Mouse (Mus musculus): ENCODE results near the gene Csnk1e.

Csnk1e gene

DNA sequence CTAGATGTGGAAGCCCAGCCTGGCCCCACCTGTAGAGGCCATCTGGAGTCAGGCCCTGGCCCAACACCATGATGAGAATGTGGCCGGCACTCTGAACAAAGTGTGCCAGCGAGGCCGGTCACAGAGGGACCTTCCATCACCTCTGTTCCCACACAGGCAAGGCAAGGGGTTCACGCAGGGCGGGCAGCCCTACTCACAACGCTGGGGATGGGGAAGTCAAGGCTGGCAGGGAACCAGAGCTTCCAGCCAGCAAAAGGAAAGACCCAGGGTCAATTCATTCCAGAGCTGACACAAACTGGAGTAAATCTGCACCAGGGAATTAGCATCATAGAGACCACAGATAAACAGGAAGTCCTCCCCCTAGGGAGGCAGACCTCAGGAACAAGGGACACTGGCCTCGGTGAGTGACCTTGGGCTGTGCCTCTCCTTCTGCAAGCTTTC lies 18.9 kb downstream of the Csnk1e start:
- no peak for TF ChIP-seq GATA4 (IDR thresholded peaks at IDR 0.05; ENCODE audit: insufficient replicate concordance, low read length)

DNA sequence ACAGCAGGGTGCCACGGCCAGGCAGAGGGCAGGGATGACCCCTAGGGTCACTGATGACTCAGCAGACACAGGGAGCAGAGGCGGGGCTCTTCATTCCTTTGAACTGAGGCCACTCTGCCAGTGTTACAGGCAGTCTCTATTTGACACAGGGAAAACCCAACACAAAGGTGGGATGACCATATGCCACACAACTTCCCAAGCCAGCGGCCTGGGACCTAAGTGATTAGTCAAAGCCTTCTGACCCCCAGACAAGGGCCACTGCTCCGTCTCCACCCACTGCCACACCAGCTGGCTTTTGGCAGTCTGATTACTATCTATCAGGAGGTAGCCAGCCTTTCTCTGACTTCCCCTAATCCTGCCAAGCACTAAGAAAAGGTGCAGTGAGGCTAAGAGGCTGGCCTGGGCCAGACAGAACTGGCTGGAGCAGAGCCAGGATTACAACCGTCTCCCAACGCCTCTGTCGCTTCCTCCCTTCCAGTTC lies 20.1 kb downstream of the Csnk1e start:
- TF ChIP-seq GATA4 (IDR thresholded peaks at IDR 0.05; ENCODE audit: insufficient replicate concordance, low read length) = no peak

DNA sequence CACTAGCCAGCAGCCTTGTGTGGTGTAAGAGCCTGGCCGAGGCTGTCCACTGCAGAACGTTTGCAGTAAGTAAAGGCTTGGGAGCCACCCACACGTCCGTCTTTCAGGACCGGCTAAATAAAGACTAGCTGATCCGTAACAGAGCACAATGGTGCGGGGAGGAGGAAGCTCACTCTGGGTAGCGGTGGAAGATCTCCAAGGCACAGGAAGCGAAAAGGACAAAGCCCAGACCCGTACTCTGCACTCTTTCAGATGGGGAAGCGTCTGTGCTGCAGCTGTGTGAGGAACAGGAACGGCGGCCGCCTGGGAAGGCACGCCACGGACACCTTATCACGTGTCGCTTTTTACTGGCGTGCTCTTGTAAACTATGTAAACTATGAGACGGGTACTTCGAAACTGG lies 22.5 kb downstream of the Csnk1e start:
- no peak for TF ChIP-seq GATA4 (IDR thresholded peaks at IDR 0.05; ENCODE audit: insufficient replicate concordance, low read length)

DNA sequence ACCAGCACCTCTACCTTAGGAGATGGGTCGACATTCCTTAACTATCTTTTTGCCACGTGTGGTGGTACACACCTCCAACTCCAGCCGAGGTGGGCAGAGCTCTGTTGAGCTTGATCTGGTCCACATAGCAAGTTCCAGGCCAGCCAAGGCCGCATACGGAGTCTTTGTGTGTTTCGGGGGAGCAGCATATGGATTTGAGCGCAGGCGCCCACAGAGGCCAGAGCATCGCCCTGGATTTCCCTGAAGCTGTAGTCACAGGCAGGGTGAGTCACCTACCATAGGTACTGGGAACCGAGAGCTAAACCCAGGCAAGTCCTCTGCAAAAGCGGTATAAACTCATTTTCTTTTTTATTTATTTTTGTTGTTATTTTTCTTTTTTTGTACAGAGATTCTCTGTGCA lies 23.0 kb downstream of the Csnk1e start:
- no peak for TF ChIP-seq GATA4 (IDR thresholded peaks at IDR 0.05; ENCODE audit: insufficient replicate concordance, low read length)

DNA sequence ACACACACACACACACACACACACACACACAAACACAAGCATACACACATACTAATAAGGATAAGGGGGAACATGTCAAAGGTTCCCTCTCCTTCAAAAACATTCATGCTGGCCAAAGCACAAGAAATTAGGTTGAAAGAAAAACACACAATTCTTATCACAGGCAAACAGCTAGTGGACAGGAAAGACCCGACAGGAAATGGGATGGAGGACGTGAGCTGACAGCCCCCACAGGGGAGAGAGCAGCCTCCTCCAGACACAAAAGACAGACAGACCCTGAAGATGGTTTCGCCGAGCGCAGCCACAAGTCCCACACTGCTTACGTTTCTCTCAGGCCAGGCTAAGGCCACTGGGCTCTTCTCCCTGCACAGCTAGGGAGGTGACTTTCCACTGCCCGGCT lies 23.4 kb downstream of the Csnk1e start:
- TF ChIP-seq GATA4 (IDR thresholded peaks at IDR 0.05; ENCODE audit: insufficient replicate concordance, low read length) = peak; percentile 24; the same call in 1 of the 2 replicates

DNA sequence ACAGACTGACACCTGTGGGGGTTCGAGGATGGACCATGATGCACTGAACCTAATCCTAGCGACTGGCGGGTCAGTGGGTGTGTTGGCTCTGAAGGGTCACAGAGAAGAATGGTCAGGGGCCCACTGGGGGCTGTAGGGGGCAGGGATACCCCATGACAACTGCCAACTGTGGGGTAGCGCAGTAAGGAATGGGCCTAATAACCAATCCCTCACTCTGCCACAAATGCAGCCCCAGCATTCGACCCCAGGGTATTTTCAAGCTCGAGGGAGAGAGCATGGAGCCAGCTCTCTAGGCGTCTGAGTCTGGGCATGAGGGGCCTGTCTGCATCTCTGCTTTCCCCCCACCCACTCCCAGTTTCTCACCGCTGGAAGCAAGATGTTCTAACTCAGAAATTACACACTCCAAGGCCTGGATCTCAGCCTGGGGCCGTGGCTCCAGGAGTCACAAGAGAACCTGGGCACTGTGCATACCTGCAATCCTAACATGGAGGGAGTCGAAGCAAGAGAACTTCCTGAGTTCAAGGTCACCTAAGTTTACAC lies 24.8 kb downstream of the Csnk1e start:
- TF ChIP-seq GATA4 (IDR thresholded peaks at IDR 0.05; ENCODE audit: insufficient replicate concordance, low read length) = no peak

DNA sequence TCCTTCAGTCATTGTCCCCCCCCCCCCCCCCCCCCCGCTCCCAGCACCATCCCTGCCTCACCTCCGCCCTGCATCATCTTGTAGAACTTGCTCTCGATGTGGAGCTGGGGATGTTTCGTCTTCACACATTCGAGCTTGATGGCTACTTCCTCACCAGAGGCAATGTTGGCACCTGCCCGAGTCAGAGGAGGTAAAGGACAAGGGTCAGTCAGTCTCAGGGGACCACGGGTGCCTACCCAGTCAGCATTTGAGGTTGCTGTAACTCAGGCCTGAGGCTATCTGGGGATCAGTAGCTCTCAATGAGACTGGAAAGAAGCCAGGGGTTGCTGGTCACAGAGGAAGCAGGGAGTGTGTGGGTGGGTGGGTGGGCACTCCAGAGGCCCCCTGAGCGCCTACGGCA lies 25.4 kb downstream of the Csnk1e start:
- no peak for TF ChIP-seq GATA4 (IDR thresholded peaks at IDR 0.05; ENCODE audit: insufficient replicate concordance, low read length)

DNA sequence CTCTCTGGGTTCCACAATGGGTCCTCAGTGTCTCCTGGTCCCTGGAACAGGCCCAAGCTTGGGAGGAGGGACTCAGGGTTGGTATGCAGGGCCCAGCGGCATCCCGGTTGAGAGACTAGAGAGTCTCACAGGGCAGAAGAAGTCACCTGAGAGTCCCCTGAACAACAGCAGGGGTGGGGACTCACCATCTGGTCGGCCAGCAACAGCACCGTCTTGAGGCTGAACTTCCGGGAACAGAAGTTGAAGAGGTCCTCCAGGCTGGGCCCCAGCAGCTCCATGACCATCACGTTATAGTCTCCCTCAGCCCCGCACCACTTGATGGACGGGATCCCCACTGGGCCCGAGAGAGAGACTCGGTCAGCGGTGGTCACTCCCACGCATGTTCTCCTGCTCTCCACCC lies 25.8 kb downstream of the Csnk1e start:
- no peak for TF ChIP-seq GATA4 (IDR thresholded peaks at IDR 0.05; ENCODE audit: insufficient replicate concordance, low read length)

DNA sequence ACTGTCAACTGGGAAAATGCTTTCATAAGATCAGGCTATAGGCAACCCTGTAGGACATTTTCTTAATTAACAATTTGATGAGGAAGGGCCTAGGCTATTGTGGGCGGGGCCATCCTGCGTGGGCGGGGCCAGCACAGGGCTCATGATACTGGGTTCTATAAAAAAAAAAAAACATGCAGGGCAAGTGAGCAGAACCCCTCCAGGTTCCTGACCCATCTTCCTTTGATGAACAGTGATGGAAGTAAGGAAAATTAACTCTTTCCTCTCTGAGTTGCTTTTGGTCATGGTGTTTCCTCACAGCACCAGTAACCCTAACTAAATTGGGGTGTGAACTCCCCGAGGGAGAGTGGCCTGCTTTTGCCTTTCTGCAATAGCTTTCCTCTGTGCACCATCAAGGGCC lies 26.8 kb downstream of the Csnk1e start:
- TF ChIP-seq GATA4 (IDR thresholded peaks at IDR 0.05; ENCODE audit: insufficient replicate concordance, low read length) = no peak

DNA sequence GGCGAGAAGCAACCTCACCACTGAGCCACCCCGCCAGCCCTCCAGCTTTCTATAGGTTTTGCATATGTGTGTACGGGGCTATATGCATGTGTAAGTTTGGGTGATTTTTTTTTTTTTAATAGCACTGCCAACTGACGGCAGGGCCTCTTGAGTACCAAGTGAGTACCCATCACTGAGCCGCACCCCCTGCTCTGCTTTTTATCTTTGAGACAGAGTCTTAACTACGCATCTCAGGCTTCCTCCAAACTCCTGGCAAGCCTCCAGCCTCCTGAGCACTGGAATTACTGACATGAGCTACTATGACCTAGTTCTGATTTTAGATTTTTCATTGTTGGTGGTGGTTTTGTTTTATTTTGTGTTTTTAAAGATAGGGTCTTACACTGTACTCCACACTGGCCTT lies 27.9 kb downstream of the Csnk1e start:
- no peak for TF ChIP-seq GATA4 (IDR thresholded peaks at IDR 0.05; ENCODE audit: insufficient replicate concordance, low read length)

DNA sequence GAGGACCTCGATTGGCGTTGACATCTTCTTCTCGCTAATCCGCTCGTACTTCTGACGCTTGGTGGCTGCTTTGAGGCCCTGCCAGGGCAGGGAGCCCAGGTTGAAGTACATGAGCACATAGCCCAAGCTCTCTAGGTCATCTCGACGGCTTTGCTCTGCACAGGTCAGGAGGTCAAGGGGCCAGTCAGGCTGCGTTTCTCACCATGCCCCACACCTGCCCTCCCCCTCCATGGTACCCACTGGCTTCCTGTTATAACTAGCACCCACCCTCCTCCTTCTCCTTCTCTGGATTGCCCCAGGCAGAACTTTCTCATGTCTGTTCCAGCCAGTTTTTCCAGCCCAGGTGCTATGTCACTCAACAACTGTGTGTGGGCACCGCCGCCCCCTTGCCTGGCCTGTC lies 29.9 kb downstream of the Csnk1e start:
- TF ChIP-seq GATA4 (IDR thresholded peaks at IDR 0.05; ENCODE audit: insufficient replicate concordance, low read length) = no peak

DNA sequence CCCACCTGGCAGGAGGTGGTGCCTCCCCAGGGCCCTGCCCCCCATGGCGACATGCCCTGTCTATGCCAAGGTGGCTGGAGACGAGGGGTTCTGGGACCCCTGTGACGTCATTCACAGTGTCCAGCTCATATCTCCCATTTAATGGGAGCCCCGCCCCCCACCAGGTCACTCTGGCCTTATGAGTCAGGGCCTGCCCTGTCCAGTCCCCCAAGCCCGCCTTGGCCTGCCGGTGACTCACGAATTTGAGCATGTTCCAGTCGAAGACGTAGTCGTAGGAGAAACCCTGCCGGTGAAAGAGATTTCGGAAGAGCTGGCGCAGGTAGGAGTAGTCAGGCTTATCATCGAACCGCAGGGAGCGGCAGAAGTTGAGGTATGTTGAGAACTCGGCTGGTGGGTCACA lies 30.8 kb downstream of the Csnk1e start:
- TF ChIP-seq GATA4 (IDR thresholded peaks at IDR 0.05; ENCODE audit: insufficient replicate concordance, low read length) = no peak

DNA sequence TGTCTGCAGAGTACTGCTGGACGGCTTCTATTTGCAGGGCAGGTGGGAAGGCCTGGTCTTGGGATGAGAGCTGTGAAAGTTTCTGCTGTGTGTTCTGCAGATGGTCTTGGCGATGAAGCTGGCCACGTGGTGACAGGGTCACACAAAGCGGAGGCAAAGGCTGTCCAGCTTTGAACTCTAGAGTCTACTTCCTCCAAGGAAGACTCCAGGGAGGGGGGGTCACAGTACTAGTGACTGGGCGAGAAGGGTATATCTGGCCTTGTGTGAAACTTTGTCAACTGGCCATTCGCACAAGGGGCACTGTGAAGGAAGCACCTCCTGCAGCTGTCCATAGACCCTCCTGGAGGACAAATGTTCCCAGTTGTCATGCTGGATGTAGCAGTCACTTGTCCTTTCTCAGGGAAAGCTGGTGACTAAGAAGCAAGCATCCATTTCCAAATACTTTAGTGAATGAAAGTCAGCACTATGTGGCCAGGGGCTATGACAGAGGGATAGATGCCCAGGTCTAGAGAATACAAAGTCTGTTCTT lies 32.6 kb downstream of the Csnk1e start:
- no peak for TF ChIP-seq GATA4 (IDR thresholded peaks at IDR 0.05; ENCODE audit: insufficient replicate concordance, low read length)

DNA sequence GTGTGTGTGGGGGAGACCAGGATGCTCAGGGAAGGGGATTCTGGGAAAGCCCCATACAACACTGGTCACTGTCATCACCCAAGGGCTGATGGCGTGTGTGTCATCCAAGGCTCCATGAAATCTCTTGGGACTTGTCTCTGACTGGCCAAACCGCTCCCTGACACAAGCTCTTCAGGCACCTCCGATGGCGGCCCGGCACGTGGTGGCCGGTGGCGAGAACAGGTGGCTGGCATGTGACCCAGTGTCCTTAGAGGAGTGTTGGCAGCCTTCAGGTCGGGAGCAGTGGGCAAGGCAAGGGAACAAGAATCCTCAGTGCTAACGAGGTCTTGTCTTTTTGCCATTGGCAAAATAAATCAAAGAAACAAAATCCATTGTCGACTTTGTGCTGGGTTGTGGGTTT lies 36.7 kb downstream of the Csnk1e start:
- no peak for TF ChIP-seq GATA4 (IDR thresholded peaks at IDR 0.05; ENCODE audit: insufficient replicate concordance, low read length)

DNA sequence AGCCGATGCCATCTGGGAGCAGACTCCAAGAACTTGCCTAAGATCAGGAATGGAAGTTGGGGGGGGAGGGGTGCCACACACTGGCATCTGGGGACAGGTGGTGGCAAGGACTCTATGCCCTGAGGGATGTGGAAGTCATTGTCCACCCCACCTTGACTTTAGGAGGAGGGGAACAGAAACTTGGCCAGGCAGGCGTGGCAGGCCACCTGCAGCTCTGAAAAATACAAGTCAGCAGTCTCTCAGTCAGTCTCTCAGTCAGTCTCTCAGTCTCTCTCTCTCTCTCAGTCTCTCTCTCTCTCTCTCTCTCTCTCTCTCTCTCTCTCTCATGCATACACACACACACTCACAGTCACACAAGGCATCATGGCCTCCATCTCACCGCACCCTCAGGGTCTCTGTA lies 37.1 kb downstream of the Csnk1e start:
- TF ChIP-seq GATA4 (IDR thresholded peaks at IDR 0.05; ENCODE audit: insufficient replicate concordance, low read length) = no peak

DNA sequence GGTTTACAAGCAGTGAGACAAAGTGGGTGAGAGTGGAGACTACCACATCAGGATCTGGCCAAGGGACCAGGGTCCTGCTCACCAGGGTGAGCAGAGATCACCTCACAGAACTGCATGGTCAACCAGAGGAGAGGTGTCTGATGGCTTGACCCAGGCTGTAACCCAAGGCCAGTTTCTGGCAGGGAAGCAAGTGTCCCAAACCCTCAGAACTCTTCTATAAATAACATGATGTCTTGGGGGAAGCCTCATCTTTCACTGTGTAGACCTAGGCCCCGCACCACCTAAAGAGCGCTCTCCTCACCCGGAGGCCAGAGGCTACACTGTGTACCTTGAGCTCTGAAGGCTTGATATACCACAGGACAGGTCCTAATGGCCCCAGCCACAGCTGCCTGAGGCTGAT lies 38.0 kb downstream of the Csnk1e start:
- no peak for TF ChIP-seq GATA4 (IDR thresholded peaks at IDR 0.05; ENCODE audit: insufficient replicate concordance, low read length)

DNA sequence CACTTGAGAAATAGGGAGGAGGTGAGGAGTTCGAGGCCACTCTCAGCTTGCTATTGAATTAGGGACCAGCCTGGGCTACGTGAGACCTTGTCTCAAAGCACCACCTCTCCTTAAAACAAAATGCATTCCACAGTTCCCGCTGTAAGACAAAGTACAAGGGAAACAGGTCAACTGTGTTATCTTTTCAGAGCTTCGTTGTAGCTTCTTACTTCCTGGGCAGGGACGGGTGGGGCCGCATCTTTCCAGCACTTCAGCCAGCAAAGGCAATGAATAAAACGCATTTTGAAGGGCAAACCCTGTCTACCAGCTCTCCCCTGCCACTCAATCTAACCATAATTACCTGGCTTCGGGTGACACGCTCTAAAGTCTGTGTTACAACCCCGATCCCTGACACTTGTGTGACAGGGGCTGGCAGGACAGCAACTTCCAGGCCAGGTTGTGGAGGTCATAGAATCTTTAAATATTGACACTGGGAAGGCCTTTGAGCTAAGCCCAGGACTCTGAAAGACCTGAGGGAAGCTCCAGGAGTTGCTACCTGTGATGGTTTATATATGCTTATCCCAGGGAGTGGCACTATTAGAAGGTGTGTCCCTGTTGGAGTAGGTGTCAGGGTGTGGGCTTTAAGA lies 38.8 kb downstream of the Csnk1e start:
- no peak for TF ChIP-seq GATA4 (IDR thresholded peaks at IDR 0.05; ENCODE audit: insufficient replicate concordance, low read length)

All from liver, adult (tissue).